Mouse (Mus musculus) forebrain, embryonic 11.5 days (tissue): ENCODE measurements at regions not wholly inside any gene's neighbourhood (a gene's known extent, or its start where the extent isn't known, plus 50 kb on each side); places are given as distances from the start of the nearest gene placed in this dataset.

ENCODE experiments used
- ATAC-seq: fragments of 200-750 bp; cut with Nextera tagmentation; replicated peaks from 2 replicates; pipeline ENCODE4 v1.8.0; 2017; ENCODE audit warnings: moderate TSS enrichment; ENCODE audit not compliant: low FRiP score
- DNase-seq: peaks from one replicate; pipeline ENCODE4 v3.0.0-alpha.2; 2017; ENCODE audit warnings: low spot score
- H3K27ac ChIP-seq: fragments of 300-500 bp; sonication (generic); 2 replicates; pipeline ENCODE4 v1.5.1; 2014; ENCODE audit warnings: low read depth, low read length
- H3K27me3 ChIP-seq: fragments of 300-500 bp; sonication (generic); 2 replicates; pipeline ENCODE4 v1.6.1; 2014; ENCODE audit warnings: mild to moderate bottlenecking, low read length, mixed read lengths; ENCODE audit not compliant: control insufficient read depth, insufficient read depth
- H3K36me3 ChIP-seq: fragments of 300-500 bp; sonication (generic); 2 replicates; pipeline ENCODE4 v1.6.1; 2014; ENCODE audit warnings: mild to moderate bottlenecking, low read length, moderate library complexity, mixed read lengths; ENCODE audit not compliant: control insufficient read depth, insufficient read depth
- H3K4me1 ChIP-seq: fragments of 300-500 bp; sonication (generic); replicated peaks from 2 replicates; pipeline ENCODE4 v1.6.1; 2014; ENCODE audit warnings: low read length, mixed read lengths; ENCODE audit not compliant: control insufficient read depth, insufficient read depth
- H3K4me2 ChIP-seq: fragments of 300-500 bp; sonication (generic); 2 replicates; pipeline ENCODE4 v1.6.1; 2014; ENCODE audit warnings: low read depth, mild to moderate bottlenecking, low read length, moderate library complexity, mixed read lengths; ENCODE audit not compliant: severe bottlenecking
- H3K4me3 ChIP-seq: fragments of 300-500 bp; sonication (generic); 2 replicates; pipeline ENCODE4 v1.5.1; 2014; ENCODE audit warnings: low read depth, low read length
- H3K9ac ChIP-seq: fragments of 300-500 bp; sonication (generic); 2 replicates; pipeline ENCODE4 v1.6.1; 2014; ENCODE audit warnings: low read length
- H3K9me3 ChIP-seq: fragments of 300-500 bp; sonication (generic); 2 replicates; pipeline ENCODE4 v1.6.1; 2016; ENCODE audit warnings: low read length, mixed read lengths; ENCODE audit not compliant: control insufficient read depth
- WGBS: fragments of 180-500 bp; shearing (Covaris S2); extraction: QIAGEN DNeasy Blood & Tissue Kit; methylation state at CpG from one replicate; pipeline ENCODE4 v1.1.7; 2014; 5-methylcytosine and 5-hydroxymethylcytosine counted together

DNA sequence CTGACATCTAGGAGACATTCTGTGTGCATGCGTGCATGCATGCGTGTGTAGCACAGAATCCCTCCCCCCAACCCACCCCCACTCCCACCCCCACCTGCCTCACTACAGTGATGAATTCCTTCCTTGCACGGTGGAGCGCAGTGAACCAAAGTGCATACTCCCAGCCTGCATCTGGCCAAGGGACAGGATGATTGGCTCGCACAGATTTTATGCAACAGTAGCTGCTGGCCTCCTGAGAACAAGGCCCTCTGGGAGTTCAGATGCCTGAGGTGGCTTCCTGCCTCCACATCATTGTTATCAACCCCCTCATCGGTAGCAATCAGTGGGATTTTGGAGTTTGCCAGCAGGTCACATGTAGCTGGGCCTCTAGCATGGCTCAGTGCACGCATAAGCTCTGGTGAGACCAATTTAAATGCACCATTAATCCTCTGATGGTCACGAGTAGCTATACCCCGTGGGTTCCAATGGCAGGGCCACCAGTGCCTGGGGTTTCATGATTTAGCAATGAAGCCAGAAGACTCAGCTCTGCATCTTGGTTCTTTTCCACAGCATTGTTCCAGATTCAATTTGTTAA lies 77.2 kb upstream of the Esrrg start:
- Histone ChIP-seq H3K4me1 (no peaks in the 10 kb centered on the region), H3K4me3 (no peak overlapping the region), H3K9ac (no peak overlapping the region), H3K4me2 (no peak overlapping the region), H3K36me3 (no peaks in the 10 kb centered on the region), H3K27me3 (no peaks in the 10 kb centered on the region), H3K27ac (no peak overlapping the region), H3K9me3 (no peaks in the 10 kb centered on the region)
- WGBS: 72% methylated on average over 9 of the region's 9 CpGs
- ATAC-seq: no peak
- DNase-seq: no peak

DNA sequence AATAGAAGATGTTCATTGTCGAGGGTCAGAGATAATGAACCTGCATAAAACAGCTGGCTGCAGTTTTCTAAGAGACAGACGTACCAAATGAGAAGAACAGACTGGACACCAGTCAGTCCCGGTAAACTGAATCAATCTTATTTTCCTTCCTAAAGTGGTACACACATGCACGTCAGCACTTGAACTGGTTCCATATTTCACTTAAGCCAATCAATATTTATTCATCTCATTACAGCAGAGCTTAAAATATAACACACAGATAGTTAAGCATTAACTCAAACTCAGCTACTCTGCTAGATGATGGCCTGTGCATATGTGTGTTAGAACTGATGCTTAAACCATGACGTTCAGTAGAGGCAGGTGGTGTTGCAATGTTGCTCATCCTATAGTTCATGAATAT lies 72.3 kb upstream of the Esrrg start:
- H3K27me3 ChIP-seq: no peaks in the 10 kb centered on the region
- H3K4me1 ChIP-seq: no peaks in the 10 kb centered on the region
- H3K9ac ChIP-seq: no peak overlapping the region
- H3K4me2 ChIP-seq: no peak overlapping the region
- no peaks in the 10 kb centered on the region for H3K36me3 ChIP-seq
- no peaks in the 10 kb centered on the region for H3K9me3 ChIP-seq
- ATAC-seq (no peak), DNase-seq (no peak)
- WGBS: 88% methylated on average over 5 of the region's 5 CpGs
- H3K4me3 ChIP-seq: no peak overlapping the region
- H3K27ac ChIP-seq: no peak overlapping the region

DNA sequence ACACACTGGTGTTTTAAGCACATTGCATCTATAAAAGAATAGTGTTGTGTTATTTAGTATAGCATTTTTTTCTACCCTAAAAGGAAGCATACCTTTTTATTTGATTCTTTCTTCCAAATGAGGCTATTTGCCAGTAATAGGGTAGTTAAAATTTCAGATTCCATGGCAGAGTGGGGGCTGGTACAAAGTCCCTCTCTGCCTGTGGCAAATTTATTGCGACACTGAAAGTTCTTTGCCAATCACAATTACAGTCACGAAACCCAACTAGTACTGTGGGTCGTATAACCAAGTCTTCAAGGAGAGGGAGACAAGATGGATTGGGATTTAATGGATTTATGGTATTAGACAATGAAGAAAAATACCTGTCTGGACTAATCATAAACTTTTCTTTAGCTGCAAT lies 51.9 kb upstream of the Esrrg start:
- Histone ChIP-seq H3K9ac (no peak overlapping the region), H3K4me2 (no peak overlapping the region), H3K27me3 (no peaks in the 10 kb centered on the region), H3K9me3 (no peaks in the 10 kb centered on the region), H3K4me1 (no peaks in the 10 kb centered on the region), H3K27ac (no peak overlapping the region), H3K36me3 (no peaks in the 10 kb centered on the region), H3K4me3 (no peak overlapping the region)
- DNase-seq (no peak), ATAC-seq (no peak)
- WGBS: 98% methylated on average over 3 of the region's 3 CpGs
